Mouse (Mus musculus) G1E (cell line): ENCODE results near the gene Cldn3. TPM values are rescaled to one million over a fixed set of nuclear protein-coding genes. Genes with fewer than 3 reads are reported as not detected.

Experiments
- ATAC-seq: 2 replicates; pipeline ENCODE4 v1.8.0; 2016; ENCODE audit warnings: mild to moderate bottlenecking; ENCODE audit not compliant: insufficient number of reproducible peaks, poor library complexity, low FRiP score, severe bottlenecking; ENCODE audit errors: extremely low read depth
- DNase-seq: peaks from one replicate; pipeline ENCODE4 v3.0.0; 2012; ENCODE audit warnings: low spot score
- H3K27me3 ChIP-seq: 2 replicates; pipeline ENCODE4 v1.6.1; 2012; ENCODE audit warnings: mild to moderate bottlenecking, low read length, inconsistent platforms; ENCODE audit not compliant: insufficient read depth
- H3K36me3 ChIP-seq: replicated peaks from 2 replicates; pipeline ENCODE3; 2012; ENCODE audit warnings: mild to moderate bottlenecking, inconsistent platforms
- H3K4me1 ChIP-seq: 2 replicates; pipeline ENCODE4 v1.6.1; 2012; ENCODE audit warnings: low read depth, low read length, inconsistent platforms, mixed read lengths; ENCODE audit not compliant: insufficient read depth
- H3K4me3 ChIP-seq: 2 replicates; pipeline ENCODE4 v1.5.1; 2012; ENCODE audit warnings: low read depth, mild to moderate bottlenecking, inconsistent platforms, low read length, moderate library complexity, mixed read lengths
- H3K9me3 ChIP-seq: replicated peaks from 2 replicates; pipeline ENCODE4 v1.6.1; 2012; ENCODE audit warnings: inconsistent platforms
- CTCF ChIP-seq: IDR thresholded peaks from 2 replicates; pipeline ENCODE4 v1.5.1; 2012; ENCODE audit warnings: low read depth, low read length, inconsistent platforms, mixed read lengths
- GATA1 ChIP-seq: IDR thresholded peaks from 2 replicates; pipeline ENCODE4 v1.6.1; 2012; ENCODE audit warnings: borderline replicate concordance, low read length, inconsistent platforms, mixed read lengths
- GATA2 ChIP-seq: IDR thresholded peaks from 2 replicates; pipeline ENCODE4 v1.6.1; 2012; ENCODE audit warnings: low read depth, low read length, inconsistent platforms, borderline replicate concordance
- POLR2AphosphoS5 ChIP-seq: IDR thresholded peaks from 2 replicates; pipeline ENCODE4 v1.6.1; 2012; ENCODE audit warnings: low read depth, low read length, inconsistent platforms; ENCODE audit not compliant: insufficient replicate concordance
- TAL1 ChIP-seq: conservative IDR thresholded peaks from 2 replicates; pipeline ENCODE4 v1.6.1; 2012; ENCODE audit warnings: low read depth, low read length, inconsistent platforms, mixed read lengths
- polyA plus RNA-seq: library from polyadenylated mRNA; stranded (reverse); fragments of >175 nt; gene quantifications from 2 replicates; pipeline ENCODE4 v1.2.3, GENCODE M21; 2012
- total RNA-seq, 2 experiments: library from RNA; stranded (forward) in 1 of 2; stranded (reverse) in 1 of 2; fragments of 200-1000 nt in 1 of 2; fragments of >200 nt in 1 of 2; fragmentation: Nextera tagmentation in 1 of 2; gene quantifications; 2 replicates each; pipeline ENCODE4 v1.2.3; 2014 to 2017

The Cldn3 gene
- total and polyA plus RNA-seq, 3 experiments, result 0.87 TPM; not detected in 2

GRCm38 (mm10) chr5:135029007-135029854, 43.2 kb downstream of the Cldn3 start:
- no peak overlapping the region for H3K4me3 ChIP-seq
- ATAC-seq, result peak; percentile 28; the same call in 1 of the 2 replicates

GRCm38 (mm10) chr5:135032581-135032980, 46.6 kb downstream of the Cldn3 start:
- Histone ChIP-seq H3K4me3 (no peak overlapping the region), H3K27me3 (no peaks in the 10 kb centered on the region), H3K36me3 (peaks cover 25% of the 10 kb centered on the region), H3K4me1 (peaks cover 20% of the 10 kb centered on the region), H3K9me3 (peaks cover 6% of the 10 kb centered on the region)
- no peak for ATAC-seq
- no peak for TF ChIP-seq GATA1
- TF ChIP-seq TAL1, result no peak
- no peak for TF ChIP-seq GATA2
- no peak for TF ChIP-seq POLR2AphosphoS5
- TF ChIP-seq CTCF, result no peak
- DNase-seq, result no peak

More at GRCm38 (mm10) chr5:135029007-135029854, 43.2 kb downstream of the Cldn3 start:
- Histone ChIP-seq H3K27me3 (peaks cover 2% of the 10 kb centered on the region; the same call in 1 of the 2 replicates), H3K36me3 (peaks cover 15% of the 10 kb centered on the region), H3K9me3 (0 out of 2 replicates have a peak, but pooled peaks cover under 1% of the 10 kb centered on the region), H3K4me1 (peaks cover 40% of the 10 kb centered on the region)
- DNase-seq, result peak; percentile 61
- TF ChIP-seq CTCF (no peak), POLR2AphosphoS5 (no peak), GATA1 (no peak), TAL1 (no peak), GATA2 (no peak)

GRCm38 (mm10) chr5:135034593-135034992, 48.6 kb downstream of the Cldn3 start:
- Histone ChIP-seq H3K4me3 (no peak overlapping the region), H3K9me3 (peaks cover 6% of the 10 kb centered on the region), H3K36me3 (peaks cover 44% of the 10 kb centered on the region), H3K4me1 (peaks cover 12% of the 10 kb centered on the region), H3K27me3 (no peaks in the 10 kb centered on the region)
- ATAC-seq (no peak), DNase-seq (no peak)
- TF ChIP-seq POLR2AphosphoS5 (no peak), CTCF (0 out of 2 replicates have a peak, but pooled peaks have one; percentile 9)

GRCm38 (mm10) chr5:135035608-135036359, 49.8 kb downstream of the Cldn3 start:
- H3K27me3 ChIP-seq, result no peaks in the 10 kb centered on the region
- no peak overlapping the region for H3K4me3 ChIP-seq
- H3K4me1 ChIP-seq, result peaks cover 22% of the 10 kb centered on the region
- TF ChIP-seq CTCF (no peak), GATA1 (no peak), GATA2 (no peak), POLR2AphosphoS5 (no peak), TAL1 (no peak)
- H3K36me3 ChIP-seq, result peaks cover 56% of the 10 kb centered on the region
- DNase-seq (no peak), ATAC-seq (no peak)
- H3K9me3 ChIP-seq, result peaks cover 6% of the 10 kb centered on the region

Other genes with a start within 250 kb of the Cldn3 start
- not detected in 2 replicates for gene Eln, start 238.9 kb upstream of the Cldn3 start, total RNA-seq (2014; fragmentation: Nextera tagmentation)
- gene Eln, start 238.9 kb upstream of the Cldn3 start, total RNA-seq (2017), result 0.06 and 0.22 TPM in 2 replicates
- not detected in 2 replicates for gene Eln, start 238.9 kb upstream of the Cldn3 start, polyA plus RNA-seq
- gene Tmem270, start 79.5 kb upstream of the Cldn3 start, total RNA-seq (2014; fragmentation: Nextera tagmentation), result not detected in 2 replicates
- gene Tmem270, start 79.5 kb upstream of the Cldn3 start, total RNA-seq (2017), result not detected in 2 replicates
- not detected in 2 replicates for gene Tmem270, start 79.5 kb upstream of the Cldn3 start, polyA plus RNA-seq
- 41.2 TPM in 1 of 2 replicates, not detected in the other for gene Cldn13, start 70.7 kb upstream of the Cldn3 start, total RNA-seq (2014; fragmentation: Nextera tagmentation)
- gene Cldn13, start 70.7 kb upstream of the Cldn3 start, total RNA-seq (2017), result 1.9 and 2.3 TPM in 2 replicates
- gene Cldn13, start 70.7 kb upstream of the Cldn3 start, polyA plus RNA-seq, result not detected in 2 replicates
- gene Mettl27, start 53.8 kb upstream of the Cldn3 start, total RNA-seq (2014; fragmentation: Nextera tagmentation), result 10.3 and 11.7 TPM in 2 replicates
- 4.8 and 6.6 TPM in 2 replicates for gene Mettl27, start 53.8 kb upstream of the Cldn3 start, total RNA-seq (2017)
- 4.6 and 5.6 TPM in 2 replicates for gene Mettl27, start 53.8 kb upstream of the Cldn3 start, polyA plus RNA-seq
- not detected in 2 replicates for gene Cldn4, start 39.3 kb upstream of the Cldn3 start, total RNA-seq (2014; fragmentation: Nextera tagmentation)
- gene Cldn4, start 39.3 kb upstream of the Cldn3 start, total RNA-seq (2017), result 0.06 and 0.22 TPM in 2 replicates
- gene Cldn4, start 39.3 kb upstream of the Cldn3 start, polyA plus RNA-seq, result not detected in 2 replicates
- gene Abhd11, start 22.9 kb downstream of the Cldn3 start, total RNA-seq (2014; fragmentation: Nextera tagmentation), result 21.7 and 36.1 TPM in 2 replicates
- 37.2 and 45.1 TPM in 2 replicates for gene Abhd11, start 22.9 kb downstream of the Cldn3 start, total RNA-seq (2017)
- gene Abhd11, start 22.9 kb downstream of the Cldn3 start, polyA plus RNA-seq, result 61.2 and 65.9 TPM in 2 replicates
- 3.1 and 4.1 TPM in 2 replicates for gene Stx1a, start 37.3 kb downstream of the Cldn3 start, total RNA-seq (2014; fragmentation: Nextera tagmentation)
- 2.9 and 3.3 TPM in 2 replicates for gene Stx1a, start 37.3 kb downstream of the Cldn3 start, total RNA-seq (2017)
- gene Stx1a, start 37.3 kb downstream of the Cldn3 start, polyA plus RNA-seq, result 5.6 and 5.9 TPM in 2 replicates
- gene Dnajc30, start 78.0 kb downstream of the Cldn3 start, total RNA-seq (2014; fragmentation: Nextera tagmentation), result 17.3 and 25.7 TPM in 2 replicates
- 8.0 and 8.7 TPM in 2 replicates for gene Dnajc30, start 78.0 kb downstream of the Cldn3 start, total RNA-seq (2017)
- gene Dnajc30, start 78.0 kb downstream of the Cldn3 start, polyA plus RNA-seq, result 51.3 and 67.6 TPM in 2 replicates
- 67.0 and 73.0 TPM in 2 replicates for gene Bud23, start 78.7 kb downstream of the Cldn3 start, total RNA-seq (2014; fragmentation: Nextera tagmentation)
- 79.3 and 110 TPM in 2 replicates for gene Bud23, start 78.7 kb downstream of the Cldn3 start, total RNA-seq (2017)
- 176 and 203 TPM in 2 replicates for gene Bud23, start 78.7 kb downstream of the Cldn3 start, polyA plus RNA-seq
- not detected in 2 replicates for gene Vps37d, start 92.1 kb downstream of the Cldn3 start, total RNA-seq (2014; fragmentation: Nextera tagmentation)
- not detected in 2 replicates for gene Vps37d, start 92.1 kb downstream of the Cldn3 start, total RNA-seq (2017)
- 0.41 and 0.72 TPM in 2 replicates for gene Vps37d, start 92.1 kb downstream of the Cldn3 start, polyA plus RNA-seq
- gene Mlxipl, start 103.7 kb downstream of the Cldn3 start, total RNA-seq (2014; fragmentation: Nextera tagmentation), result not detected in 2 replicates
- gene Mlxipl, start 103.7 kb downstream of the Cldn3 start, total RNA-seq (2017), result 0.06 and 0.22 TPM in 2 replicates
- not detected in 2 replicates for gene Mlxipl, start 103.7 kb downstream of the Cldn3 start, polyA plus RNA-seq
- gene Tbl2, start 163.4 kb downstream of the Cldn3 start, total RNA-seq (2014; fragmentation: Nextera tagmentation), result 27.9 and 37.2 TPM in 2 replicates
- 21.5 and 25.1 TPM in 2 replicates for gene Tbl2, start 163.4 kb downstream of the Cldn3 start, total RNA-seq (2017)
- 18.2 and 22.5 TPM in 2 replicates for gene Tbl2, start 163.4 kb downstream of the Cldn3 start, polyA plus RNA-seq
- 33.6 and 54.5 TPM in 2 replicates for gene Bcl7b, start 182.1 kb downstream of the Cldn3 start, total RNA-seq (2014; fragmentation: Nextera tagmentation)
- 23.5 and 27.9 TPM in 2 replicates for gene Bcl7b, start 182.1 kb downstream of the Cldn3 start, total RNA-seq (2017)
- 51.1 and 52.4 TPM in 2 replicates for gene Bcl7b, start 182.1 kb downstream of the Cldn3 start, polyA plus RNA-seq
- 223 and 232 TPM in 2 replicates for gene Baz1b, start 201.1 kb downstream of the Cldn3 start, total RNA-seq (2014; fragmentation: Nextera tagmentation)
- 159 and 187 TPM in 2 replicates for gene Baz1b, start 201.1 kb downstream of the Cldn3 start, total RNA-seq (2017)
- 65.7 and 67.9 TPM in 2 replicates for gene Baz1b, start 201.1 kb downstream of the Cldn3 start, polyA plus RNA-seq